Mouse (Mus musculus): ENCODE results near the gene Lrmda.
A peak's percentile ranks its signal among the peaks of the same experiment; 100 is the strongest.

Lrmda gene

GRCm38 (mm10) chr14:22019252-22019948 lies at the start of gene Lrmda:
Gene Lrmda, plus strand, starts transcription at chr14:22019712.
- DNase-seq = peak; percentile 7

- peak; percentile 46 for DNase-seq
Observed at GRCm38 (mm10) chr14:21981462-21981861, 38.0 kb upstream of the Lrmda start.

- DNase-seq = no peak
Observed at GRCm38 (mm10) chr14:21982096-21982591, 37.4 kb upstream of the Lrmda start.

- DNase-seq = no peak
Observed at GRCm38 (mm10) chr14:21982592-21983310, 36.8 kb upstream of the Lrmda start.

- DNase-seq = no peak
Observed at GRCm38 (mm10) chr14:21983311-21983949, 36.1 kb upstream of the Lrmda start.

GRCm38 (mm10) chr14:21983950-21984730 lies 35.4 kb upstream of the Lrmda start:
- no peak for DNase-seq

GRCm38 (mm10) chr14:21984757-21985425 lies 34.6 kb upstream of the Lrmda start:
- no peak for DNase-seq

- peak; percentile 20 for DNase-seq
Observed at GRCm38 (mm10) chr14:21985426-21985931, 34.0 kb upstream of the Lrmda start.

- DNase-seq = peak; percentile 59
Observed at GRCm38 (mm10) chr14:21985981-21986732, 33.4 kb upstream of the Lrmda start.

- DNase-seq = peak; percentile 18
Observed at GRCm38 (mm10) chr14:21986733-21987659, 32.5 kb upstream of the Lrmda start.

- peak; percentile 57 for DNase-seq
Observed at GRCm38 (mm10) chr14:21987660-21988576, 31.6 kb upstream of the Lrmda start.

GRCm38 (mm10) chr14:21988577-21989290 lies 30.8 kb upstream of the Lrmda start:
- no peak for DNase-seq

- no peak for DNase-seq
Observed at GRCm38 (mm10) chr14:21989291-21989913, 30.1 kb upstream of the Lrmda start, which contains the start of gene Zfp503. Gene Zfp503, minus strand, starts transcription at chr14:21989601.

GRCm38 (mm10) chr14:21990321-21991021 lies 29.0 kb upstream of the Lrmda start:
- DNase-seq = no peak

- no peak for DNase-seq
Observed at GRCm38 (mm10) chr14:21991251-21991780, 28.2 kb upstream of the Lrmda start.

GRCm38 (mm10) chr14:21991856-21992255 lies 27.7 kb upstream of the Lrmda start:
- DNase-seq = no peak
